Mouse (Mus musculus) right cerebral cortex, postnatal 10 days (tissue): ENCODE data around the gene Tbc1d2.

Source experiments
- DNase-seq, 2 experiments: peaks; one replicate each; pipeline ENCODE4 v3.0.0; 2021; ENCODE audit warnings: low spot score in 2 of 2

Gene Tbc1d2

GRCm38 (mm10) chr4:46555762-46556161, 94.2 kb downstream of the Tbc1d2 start:
- DNase-seq: peak in 1 of 2 experiments; percentile 20
